In the genomic region with DNA sequence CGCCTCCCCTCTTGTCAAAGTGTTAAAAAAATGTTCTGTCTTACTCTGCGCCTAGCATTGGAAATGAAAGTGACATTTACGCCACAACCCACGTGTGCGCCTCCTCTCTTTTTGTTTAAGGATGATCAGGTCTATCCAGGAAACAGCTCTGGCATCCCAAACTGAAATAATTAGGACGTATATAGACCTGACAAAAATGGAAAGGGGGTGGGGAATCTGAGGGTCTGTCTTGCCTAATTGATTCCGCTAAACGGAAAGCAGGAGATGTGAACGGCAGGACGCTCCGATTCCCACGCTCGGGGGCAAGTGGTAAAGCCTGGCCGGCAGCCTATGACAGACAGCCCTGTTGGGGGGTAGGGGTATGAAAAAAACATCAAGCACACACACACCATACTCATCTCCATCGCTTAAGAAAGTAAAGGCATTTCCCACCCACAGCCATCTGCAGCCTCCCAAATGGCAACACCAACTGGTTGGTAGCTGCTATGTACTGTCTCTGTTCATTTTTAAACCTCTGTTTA, we compare ENCODE assay signal across 8 mouse cellular contexts.
DNase-seq lines count a peak whose midpoint lies in the region; ATAC-seq lines count a peak whose summit lies in the region.

No protein-coding gene starts in this region.

- H3K4me2 ChIP-seq in heart, embryonic 11.5 days: peak overlapping the region; percentile 44

- no peaks in the 10 kb centered on the region for H3K9me3 ChIP-seq in heart, embryonic 11.5 days (replicated peaks; ENCODE audit: control insufficient read depth, low read length)

- intact Hi-C loops in heart, postnatal 10 days (cut with DNase I): no loop called here
- intact Hi-C loops in left cerebral cortex, postnatal 36 days (cut with DNase I): loop anchor here (1.0 to 10.0 kb wide), 6 partner anchors 125 to 873 kb away; partner anchors contain the start of gene Tmem161b
- intact Hi-C loops in gastrocnemius, postnatal 14 days (cut with DNase I; ENCODE audit: low total_unique reads): no loop called here

- H3K9ac ChIP-seq in heart, embryonic 11.5 days (ENCODE audit: low read depth, low read length): no peak overlapping the region

- no peak for ATAC-seq in heart, embryonic 11.5 days (replicated peaks; ENCODE audit: insufficient number of reproducible peaks, low FRiP score, low TSS enrichment)
- peak; percentile 41 for ATAC-seq in granulocyte monocyte progenitor cell, adult 5-6 weeks (replicated peaks; ENCODE audit: poor library complexity, severe bottlenecking)

- 2% methylated on average over 15 of the region's 15 CpGs for WGBS in heart, embryonic 11.5 days (ENCODE audit: insufficient replicate concordance)

- H3K36me3 ChIP-seq in heart, embryonic 11.5 days (ENCODE audit: control insufficient read depth, insufficient read depth, low read length): no peaks in the 10 kb centered on the region

- peak overlapping the region; percentile 10; the same call in 1 of the 2 replicates for H3K4me3 ChIP-seq in heart, embryonic 11.5 days (ENCODE audit: low read depth, low read length)

- H3K27ac ChIP-seq in heart, embryonic 11.5 days (ENCODE audit: low read depth, low read length): no peak overlapping the region

- H3K4me1 ChIP-seq in heart, embryonic 11.5 days (ENCODE audit: control insufficient read depth, insufficient read depth, low read length): no peaks in the 10 kb centered on the region

- peaks cover 54% of the 10 kb centered on the region for H3K27me3 ChIP-seq in heart, embryonic 11.5 days (ENCODE audit: control insufficient read depth, insufficient read depth, low read length)

- no peak for DNase-seq in heart, postnatal 10 days
- peak; percentile 82 to 88 for DNase-seq in cerebellum, postnatal 10 days
- DNase-seq in left cerebral cortex, postnatal 36 days (ENCODE audit: low spot score in 2 of 2): peak; percentile 84 to 87
- DNase-seq in retina, postnatal 1 day: peak; percentile 96
- no peak for DNase-seq in gastrocnemius, postnatal 14 days
- DNase-seq in ovary, postnatal 10 days (ENCODE audit: low spot score): no peak

Comparison
In these comparisons a context has a peak if more than half of its experiments do, and no peak if none do; other contexts are left out.
1. DNase-seq: peak in cerebellum, postnatal 10 days (2 of 2), left cerebral cortex, postnatal 36 days (2 of 2) and retina, postnatal 1 day (single experiment); none in heart, postnatal 10 days (0 of 2), gastrocnemius, postnatal 14 days (single experiment) and ovary, postnatal 10 days (single experiment).